Mouse (Mus musculus): Measurements from ENCODE around the gene Nav1. TPM values are rescaled to one million over a fixed set of nuclear protein-coding genes. Genes with fewer than 3 reads are reported as not detected.

Gene Nav1
- polyA plus RNA-seq, 1 experiment from 2014 or later = 3.9 TPM

DNA sequence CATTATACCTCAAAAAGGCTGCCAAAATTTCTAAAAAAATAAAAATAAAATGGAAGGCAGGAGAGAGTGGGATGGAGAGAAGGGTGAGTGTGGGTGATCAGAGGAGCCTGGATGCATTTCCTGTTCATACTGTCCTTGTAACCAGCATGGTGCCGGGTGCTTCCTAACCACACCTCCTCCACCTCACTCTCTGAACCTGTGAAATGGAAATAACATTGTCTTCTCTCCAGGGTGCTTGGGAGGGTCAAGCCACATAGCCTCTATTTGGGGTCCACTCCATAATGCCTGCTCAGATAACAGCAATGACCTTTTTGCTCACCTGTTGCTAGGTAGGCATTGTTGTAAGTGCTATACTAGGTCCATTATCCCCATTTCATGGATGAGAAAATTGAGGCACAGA, 32.0 kb upstream of the Nav1 start:
- Histone ChIP-seq H3K36me3 (ENCODE audit: control insufficient read depth, insufficient read depth, low read length) (no peaks in the 10 kb centered on the region), H3K4me1 (replicated peaks; ENCODE audit: control insufficient read depth, insufficient read depth) (no peaks in the 10 kb centered on the region), H3K4me2 (replicated peaks; ENCODE audit: low read depth) (no peak overlapping the region), H3K9ac (ENCODE audit: low read length) (no peak overlapping the region), H3K27me3 (ENCODE audit: control insufficient read depth, insufficient read depth, low read length) (no peaks in the 10 kb centered on the region), H3K9me3 (ENCODE audit: control insufficient read depth, low read length) (no peaks in the 10 kb centered on the region), H3K4me3 (ENCODE audit: low read depth, low read length) (no peak overlapping the region), H3K27ac (replicated peaks) (no peak overlapping the region)
- TF ChIP-seq EP300 (optimal IDR thresholded peaks at IDR 0.05) (no peak), CTCF (IDR thresholded peaks at IDR 0.05; ENCODE audit: low read depth) (no peak)
- DNase-seq (ENCODE audit: low spot score) (no peak), ATAC-seq (ENCODE audit: low FRiP score, low TSS enrichment) (no peak)
- WGBS = 74% methylated on average over 1 of the region's 1 CpGs

- DNase-seq (ENCODE audit: low spot score) = no peak
- Histone ChIP-seq H3K4me3 (ENCODE audit: low read depth, low read length) (no peak overlapping the region), H3K36me3 (ENCODE audit: control insufficient read depth, insufficient read depth, low read length) (no peaks in the 10 kb centered on the region), H3K27ac (replicated peaks) (no peak overlapping the region), H3K4me2 (replicated peaks; ENCODE audit: low read depth) (no peak overlapping the region), H3K4me1 (replicated peaks; ENCODE audit: control insufficient read depth, insufficient read depth) (no peaks in the 10 kb centered on the region), H3K9me3 (ENCODE audit: control insufficient read depth, low read length) (no peaks in the 10 kb centered on the region), H3K9ac (ENCODE audit: low read length) (no peak overlapping the region), H3K27me3 (ENCODE audit: control insufficient read depth, insufficient read depth, low read length) (no peaks in the 10 kb centered on the region)
- ATAC-seq (ENCODE audit: low FRiP score, low TSS enrichment) = no peak
- 25% methylated on average over 3 of the region's 3 CpGs for WGBS
- TF ChIP-seq EP300 (optimal IDR thresholded peaks at IDR 0.05) = no peak
Measured at GRCm38 (mm10) chr1:135637574-135638008, 30.5 kb upstream of the Nav1 start.

DNA sequence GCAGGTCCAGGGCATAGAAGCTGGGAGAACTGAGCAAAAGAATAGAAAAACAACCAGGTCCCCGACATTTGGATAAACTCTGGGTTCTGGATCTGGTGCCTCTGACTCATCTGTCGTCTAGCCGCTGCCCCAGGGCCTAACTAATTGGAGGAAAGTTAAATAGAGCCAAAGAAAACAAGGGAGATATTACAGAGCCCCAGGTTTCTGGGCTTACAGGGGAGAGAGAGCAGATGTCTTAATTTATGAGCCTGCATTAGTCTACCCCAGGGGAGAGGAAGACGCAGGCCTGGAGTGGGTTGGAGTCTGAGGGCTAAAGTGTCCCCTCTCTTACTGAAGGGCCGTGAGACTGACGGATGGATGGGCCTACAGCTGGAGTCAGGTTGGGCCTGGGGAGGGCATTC, 29.0 kb upstream of the Nav1 start:
- TF ChIP-seq EP300 (optimal IDR thresholded peaks at IDR 0.05) (no peak), CTCF (IDR thresholded peaks at IDR 0.05; ENCODE audit: low read depth) (no peak)
- Histone ChIP-seq H3K4me3 (ENCODE audit: low read depth, low read length) (no peak overlapping the region), H3K4me2 (replicated peaks; ENCODE audit: low read depth) (no peak overlapping the region), H3K9ac (ENCODE audit: low read length) (no peak overlapping the region), H3K27me3 (ENCODE audit: control insufficient read depth, insufficient read depth, low read length) (no peaks in the 10 kb centered on the region), H3K4me1 (replicated peaks; ENCODE audit: control insufficient read depth, insufficient read depth) (no peaks in the 10 kb centered on the region), H3K36me3 (ENCODE audit: control insufficient read depth, insufficient read depth, low read length) (no peaks in the 10 kb centered on the region), H3K9me3 (ENCODE audit: control insufficient read depth, low read length) (no peaks in the 10 kb centered on the region), H3K27ac (replicated peaks) (no peak overlapping the region)
- ATAC-seq (ENCODE audit: low FRiP score, low TSS enrichment) (no peak), DNase-seq (ENCODE audit: low spot score) (no peak)
- 52% methylated on average over 6 of the region's 6 CpGs for WGBS

GRCm38 (mm10) chr1:135635323-135636064, 28.4 kb upstream of the Nav1 start:
- TF ChIP-seq CTCF (IDR thresholded peaks at IDR 0.05; ENCODE audit: low read depth) (no peak), EP300 (optimal IDR thresholded peaks at IDR 0.05) (no peak)
- ATAC-seq (ENCODE audit: low FRiP score, low TSS enrichment) (no peak), DNase-seq (ENCODE audit: low spot score) (no peak)
- no peaks in the 10 kb centered on the region for H3K36me3 ChIP-seq (ENCODE audit: control insufficient read depth, insufficient read depth, low read length)
- WGBS = 76% methylated on average over 11 of the region's 11 CpGs
- H3K4me2 ChIP-seq (replicated peaks; ENCODE audit: low read depth) = no peak overlapping the region
- no peaks in the 10 kb centered on the region for H3K4me1 ChIP-seq (replicated peaks; ENCODE audit: control insufficient read depth, insufficient read depth)
- H3K9me3 ChIP-seq (ENCODE audit: control insufficient read depth, low read length) = no peaks in the 10 kb centered on the region
- no peaks in the 10 kb centered on the region for H3K27me3 ChIP-seq (ENCODE audit: control insufficient read depth, insufficient read depth, low read length)
- no peak overlapping the region for H3K9ac ChIP-seq (ENCODE audit: low read length)
- H3K4me3 ChIP-seq (ENCODE audit: low read depth, low read length) = no peak overlapping the region
- no peak overlapping the region for H3K27ac ChIP-seq (replicated peaks)

GRCm38 (mm10) chr1:135634791-135635190, 27.7 kb upstream of the Nav1 start:
- WGBS = 20% methylated on average over 6 of the region's 6 CpGs

DNA sequence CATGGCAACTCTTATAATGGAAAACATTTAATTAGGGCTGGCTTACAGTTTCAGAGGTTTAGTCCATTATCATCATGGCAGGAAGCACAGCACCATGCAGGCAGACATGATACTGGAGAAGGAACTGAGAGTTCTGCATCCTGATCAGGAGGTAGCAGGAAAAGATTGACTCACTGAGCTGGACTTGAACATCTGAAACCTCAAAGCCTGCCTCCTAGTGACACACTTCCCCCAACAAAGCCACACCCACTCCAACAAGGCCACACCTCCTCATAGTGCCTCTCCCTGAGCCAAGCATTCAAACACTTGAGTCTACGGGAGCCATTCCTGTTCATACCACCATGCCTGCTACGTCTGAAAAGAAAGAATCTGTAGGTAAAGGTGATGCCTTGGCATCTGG, 26.8 kb upstream of the Nav1 start:
- no peaks in the 10 kb centered on the region for H3K36me3 ChIP-seq (ENCODE audit: control insufficient read depth, insufficient read depth, low read length)
- H3K9me3 ChIP-seq (ENCODE audit: control insufficient read depth, low read length) = no peaks in the 10 kb centered on the region
- H3K4me2 ChIP-seq (replicated peaks; ENCODE audit: low read depth) = no peak overlapping the region
- TF ChIP-seq CTCF (IDR thresholded peaks at IDR 0.05; ENCODE audit: low read depth) (no peak), EP300 (optimal IDR thresholded peaks at IDR 0.05) (no peak)
- no peak overlapping the region for H3K4me3 ChIP-seq (ENCODE audit: low read depth, low read length)
- H3K27ac ChIP-seq (replicated peaks) = no peak overlapping the region
- no peak overlapping the region for H3K9ac ChIP-seq (ENCODE audit: low read length)
- no peak for ATAC-seq (ENCODE audit: low FRiP score, low TSS enrichment)
- H3K4me1 ChIP-seq (replicated peaks; ENCODE audit: control insufficient read depth, insufficient read depth) = no peaks in the 10 kb centered on the region
- 75% methylated on average over 2 of the region's 2 CpGs for WGBS
- DNase-seq (ENCODE audit: low spot score) = no peak
- H3K27me3 ChIP-seq (ENCODE audit: control insufficient read depth, insufficient read depth, low read length) = no peaks in the 10 kb centered on the region

More at GRCm38 (mm10) chr1:135634791-135635190, 27.7 kb upstream of the Nav1 start:
- Histone ChIP-seq H3K9ac (ENCODE audit: low read length) (no peak overlapping the region), H3K27ac (replicated peaks) (no peak overlapping the region), H3K4me1 (replicated peaks; ENCODE audit: control insufficient read depth, insufficient read depth) (no peaks in the 10 kb centered on the region), H3K9me3 (ENCODE audit: control insufficient read depth, low read length) (no peaks in the 10 kb centered on the region), H3K4me3 (ENCODE audit: low read depth, low read length) (no peak overlapping the region), H3K36me3 (ENCODE audit: control insufficient read depth, insufficient read depth, low read length) (no peaks in the 10 kb centered on the region), H3K4me2 (replicated peaks; ENCODE audit: low read depth) (no peak overlapping the region), H3K27me3 (ENCODE audit: control insufficient read depth, insufficient read depth, low read length) (no peaks in the 10 kb centered on the region)
- no peak for TF ChIP-seq CTCF (IDR thresholded peaks at IDR 0.05; ENCODE audit: low read depth)
- TF ChIP-seq EP300 (optimal IDR thresholded peaks at IDR 0.05) = no peak
- DNase-seq (ENCODE audit: low spot score) (peak; percentile 73), ATAC-seq (ENCODE audit: low FRiP score, low TSS enrichment) (no peak)

Data from stomach, postnatal 0 days (tissue).